Mouse (Mus musculus) CH12F3 (cell line): ENCODE results near the gene Cpt1c.
"Not testable (repeated sequence)": the region's sequence is repeated elsewhere in the genome, so short reads cannot be mapped to it uniquely, and the experiment has no call there.

Source experiments
- in situ Hi-C: fragments of 300-500 bp; cut with MboI; formaldehyde crosslinking; loops from 2 replicates; pipeline ENCODE4 v1.14.3; 2020; ENCODE audit warnings: low sequenced_read_pairs

Gene Cpt1c

DNA sequence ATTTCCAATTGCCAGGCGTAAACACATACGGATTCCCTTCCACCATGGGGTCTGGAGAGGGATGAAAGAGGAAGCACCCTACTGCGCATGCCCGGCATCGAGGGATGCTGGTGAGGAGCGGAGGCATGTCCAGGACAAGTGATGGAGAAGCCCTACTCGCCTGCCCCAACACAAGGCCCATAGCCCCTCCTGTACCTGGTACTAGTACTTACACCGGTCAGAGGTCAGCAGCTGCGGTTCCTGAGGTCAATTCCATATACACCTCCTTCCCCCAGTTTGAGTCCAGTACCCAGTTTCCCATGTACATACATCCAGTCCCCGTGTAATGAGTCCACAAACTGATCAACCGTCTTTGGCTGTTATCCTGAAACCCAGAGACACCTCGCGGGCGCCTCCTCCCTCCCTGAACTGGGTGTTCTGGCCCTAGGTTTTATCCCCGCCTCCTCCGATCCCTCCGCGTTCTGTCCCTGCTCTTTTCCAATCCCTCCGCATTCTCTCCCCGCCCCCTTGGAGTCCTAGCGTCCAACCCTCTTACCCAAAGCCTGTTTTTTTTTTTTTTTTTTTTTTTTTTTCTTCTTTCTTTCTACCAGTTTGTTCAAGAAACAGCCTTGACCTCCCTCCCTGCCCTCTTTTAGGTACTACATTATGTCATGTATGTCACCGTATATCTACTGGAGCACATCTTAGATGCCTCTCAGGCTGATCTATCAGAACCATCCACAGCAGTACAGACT is at the start of gene Cpt1c:
Gene Cpt1c (minus strand): TSS at position 469 of the 734 bp plus-strand sequence.
- in situ Hi-C loops = no loop called here

DNA sequence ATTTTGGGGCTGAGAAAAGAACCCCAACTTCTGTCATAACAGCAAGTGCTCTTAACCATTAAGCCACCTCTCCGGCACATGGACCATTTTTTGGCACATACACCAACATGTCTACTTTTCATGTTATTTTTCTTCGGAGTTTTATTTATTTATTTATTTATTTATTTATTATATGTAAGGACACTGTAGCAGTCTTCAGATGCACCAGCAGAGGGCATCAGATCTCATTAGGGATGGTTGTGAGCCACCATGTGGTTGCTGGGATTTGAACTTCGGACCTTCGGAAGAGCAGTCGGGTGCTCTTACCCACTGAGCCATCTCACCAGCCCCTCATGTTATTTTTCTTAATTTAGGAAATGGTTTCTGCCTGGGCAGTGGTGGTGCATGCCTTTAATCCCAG is 49.1 kb upstream of the Cpt1c start:
- in situ Hi-C loops = not testable (repeated sequence)

DNA sequence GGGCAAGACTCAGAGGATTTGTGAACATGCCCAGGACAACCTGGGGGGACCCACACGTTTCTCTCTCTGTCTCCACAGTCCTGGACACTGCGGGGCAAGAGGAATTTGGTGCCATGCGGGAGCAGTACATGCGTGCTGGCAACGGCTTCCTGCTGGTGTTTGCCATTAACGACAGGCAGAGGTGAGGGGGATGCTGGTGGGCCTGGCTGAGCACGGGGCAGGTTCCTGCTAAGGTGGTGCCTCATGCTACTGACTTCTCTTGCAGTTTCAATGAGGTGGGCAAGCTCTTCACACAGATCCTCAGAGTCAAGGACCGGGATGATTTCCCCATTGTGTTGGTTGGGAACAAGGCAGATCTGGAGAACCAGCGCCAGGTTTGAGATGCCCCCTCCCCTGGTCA is 45.6 kb upstream of the Cpt1c start:
- in situ Hi-C loops = no loop called here

DNA sequence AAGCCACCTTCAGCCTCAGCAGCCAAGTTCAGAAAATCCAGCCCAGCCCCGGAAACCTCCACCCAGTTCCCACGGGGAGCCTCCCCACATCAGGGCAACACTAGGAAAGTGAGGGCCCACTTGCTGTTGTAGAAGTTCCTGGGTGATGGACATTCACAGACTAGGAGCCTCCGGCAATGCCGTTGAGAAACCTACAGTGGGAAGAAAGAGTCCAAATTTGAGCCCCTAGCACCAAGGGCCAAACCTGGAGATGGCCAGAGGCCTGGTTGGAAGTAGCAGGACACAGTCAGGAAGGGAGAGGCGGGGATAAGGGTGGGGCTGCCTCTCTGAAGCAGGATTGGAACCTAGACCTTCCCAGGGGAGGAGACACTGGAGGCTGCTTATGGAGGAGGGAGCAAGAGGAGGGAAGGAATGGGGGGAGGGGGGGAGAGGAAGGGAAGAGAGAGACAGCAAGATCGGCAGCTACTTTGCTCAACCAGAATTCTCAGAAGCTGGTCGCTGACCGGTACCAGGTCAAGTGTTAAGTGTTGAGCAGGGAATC is 44.5 kb upstream of the Cpt1c start:
- in situ Hi-C loops = no loop called here

DNA sequence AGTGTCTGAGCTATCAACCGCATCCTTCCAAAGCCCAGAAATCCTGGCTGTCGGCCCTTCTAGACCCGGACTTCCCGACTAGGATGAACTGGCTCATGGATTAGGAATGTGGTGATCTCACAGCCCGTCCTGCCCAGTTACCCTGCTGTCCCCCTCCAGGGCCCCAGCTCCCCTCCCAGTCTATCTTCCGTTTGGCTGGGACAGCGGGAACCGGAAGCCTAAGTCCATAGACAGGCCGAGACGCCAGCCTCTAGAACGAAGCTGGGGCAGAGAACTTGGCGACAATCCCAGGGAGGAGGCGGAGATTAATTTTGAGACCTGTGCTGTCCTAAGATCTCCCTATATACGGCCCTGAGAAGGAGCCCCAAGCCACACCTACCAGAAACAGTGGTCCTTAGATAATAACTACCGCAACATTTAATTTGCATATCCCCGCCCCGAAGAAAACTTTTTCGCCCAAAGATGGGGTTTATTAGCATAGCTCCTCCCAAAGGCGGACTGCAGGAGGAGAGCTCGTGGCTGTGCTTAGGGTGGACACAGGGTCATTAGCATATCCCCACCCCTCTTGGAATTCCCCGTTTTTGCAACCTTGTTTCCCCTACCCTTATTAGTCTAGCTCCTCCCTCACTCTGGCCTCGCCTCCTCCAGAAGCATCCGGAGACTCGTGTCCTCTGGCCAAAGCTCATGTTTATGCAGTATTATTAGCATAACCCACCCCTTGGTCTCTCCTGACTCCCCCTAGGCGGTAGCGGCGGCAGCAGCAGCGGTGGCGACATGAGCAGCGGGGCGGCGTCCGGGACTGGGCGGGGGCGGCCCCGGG is 42.8 kb upstream of the Cpt1c start, which contains the start of gene Rras:
Gene Rras (plus strand): TSS at position 720 of the 820 bp plus-strand sequence.
- in situ Hi-C loops = no loop called here

DNA sequence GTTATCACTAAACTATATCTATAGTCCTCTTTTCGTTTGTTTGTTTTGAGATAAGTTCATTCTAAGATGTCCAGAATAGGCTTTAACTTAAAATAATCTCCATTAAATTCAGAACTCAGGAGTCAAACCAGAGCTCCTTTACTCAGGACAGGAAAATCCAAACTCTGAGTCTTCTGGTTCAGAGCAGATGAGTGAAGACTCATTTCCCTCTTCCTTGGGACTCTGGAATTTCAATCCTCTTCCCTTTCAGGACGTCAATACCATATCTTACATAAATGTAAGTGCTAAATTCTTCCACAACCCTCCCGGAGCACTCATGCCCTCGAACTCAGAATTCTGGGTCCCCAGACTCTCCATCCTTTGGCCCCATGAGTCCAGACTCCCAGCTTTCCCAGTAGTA is 42.1 kb upstream of the Cpt1c start:
- in situ Hi-C loops = no loop called here

DNA sequence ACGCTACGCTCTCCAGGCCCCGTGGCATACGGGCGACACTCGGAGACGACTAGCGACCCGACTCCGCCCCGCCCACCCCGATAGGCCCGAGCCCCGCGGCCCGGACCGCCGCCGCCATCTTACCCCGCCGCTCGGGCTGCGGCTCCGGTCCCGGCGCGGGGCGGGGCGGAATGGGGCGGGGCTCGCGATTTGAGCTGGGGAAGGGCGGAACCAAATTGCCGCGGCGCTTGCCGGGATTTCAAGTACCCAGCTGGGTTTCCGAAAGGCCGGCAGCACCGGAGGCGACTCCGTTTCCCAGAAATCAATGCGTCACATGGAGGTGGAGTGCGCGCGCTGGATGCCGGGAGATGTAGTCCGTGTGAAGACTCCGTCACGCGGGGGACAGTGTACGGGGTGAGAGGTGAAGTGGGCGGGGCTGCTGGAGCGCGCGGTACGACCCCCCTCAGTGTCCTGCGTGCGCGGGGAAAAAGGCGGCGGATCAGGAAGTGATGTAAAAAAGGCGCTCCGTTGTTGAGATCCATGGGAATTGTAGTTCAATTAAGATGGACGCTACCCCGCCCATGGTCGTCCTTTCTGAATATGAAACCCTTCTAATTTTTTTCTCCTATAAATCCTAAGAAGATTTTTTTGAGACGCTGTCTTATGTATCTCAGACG is 41.4 kb upstream of the Cpt1c start, which contains the start of gene Scaf1:
Gene Scaf1 (minus strand): TSS at position 407 of the 656 bp plus-strand sequence.
- in situ Hi-C loops = no loop called here

DNA sequence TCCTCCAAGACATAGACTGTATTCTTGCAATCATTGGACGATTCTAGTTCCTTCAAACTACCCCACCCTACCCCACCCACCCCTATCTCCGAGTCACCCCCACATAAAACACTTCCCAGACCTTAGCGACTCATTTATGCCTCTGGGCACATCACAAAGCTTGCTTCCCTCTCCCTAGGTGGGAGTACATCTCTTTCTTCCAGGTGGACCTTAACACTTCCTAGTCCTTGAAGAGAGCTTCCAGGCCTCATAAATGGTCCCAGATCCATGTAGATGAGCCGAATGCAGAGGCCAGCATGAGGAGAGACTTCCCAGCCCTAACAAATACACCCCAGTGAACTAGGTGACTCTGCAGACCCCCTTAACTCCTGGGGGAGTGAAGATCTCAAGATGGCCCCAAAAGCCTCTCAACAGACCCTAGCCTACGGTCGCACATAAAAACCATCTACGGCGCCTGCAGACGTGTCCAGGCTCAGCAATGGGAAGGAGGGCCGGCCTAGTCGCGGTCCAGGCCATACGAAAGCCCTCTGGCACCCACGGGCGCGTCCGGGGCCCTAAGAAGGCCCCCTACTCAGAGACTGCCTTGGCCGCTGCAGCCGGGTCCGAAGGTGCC is 40.8 kb upstream of the Cpt1c start:
- in situ Hi-C loops = no loop called here

DNA sequence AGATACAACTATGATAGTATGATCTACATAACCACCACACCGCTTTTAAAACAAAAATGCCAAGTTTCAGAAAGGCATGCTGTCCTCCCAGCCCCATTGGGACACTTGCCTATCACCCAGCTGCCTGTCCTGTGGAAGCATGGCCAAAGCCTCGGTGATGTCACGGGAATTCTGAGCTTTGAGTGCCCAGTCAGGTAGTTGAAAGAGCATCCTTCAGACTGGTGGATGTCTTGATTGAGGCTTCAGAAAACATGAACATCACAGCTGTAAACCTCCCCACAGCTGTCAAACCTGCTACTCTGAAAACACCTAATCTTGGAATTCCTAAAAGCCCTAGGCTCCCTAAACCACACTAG is 39.4 kb upstream of the Cpt1c start:
- in situ Hi-C loops = no loop called here

DNA sequence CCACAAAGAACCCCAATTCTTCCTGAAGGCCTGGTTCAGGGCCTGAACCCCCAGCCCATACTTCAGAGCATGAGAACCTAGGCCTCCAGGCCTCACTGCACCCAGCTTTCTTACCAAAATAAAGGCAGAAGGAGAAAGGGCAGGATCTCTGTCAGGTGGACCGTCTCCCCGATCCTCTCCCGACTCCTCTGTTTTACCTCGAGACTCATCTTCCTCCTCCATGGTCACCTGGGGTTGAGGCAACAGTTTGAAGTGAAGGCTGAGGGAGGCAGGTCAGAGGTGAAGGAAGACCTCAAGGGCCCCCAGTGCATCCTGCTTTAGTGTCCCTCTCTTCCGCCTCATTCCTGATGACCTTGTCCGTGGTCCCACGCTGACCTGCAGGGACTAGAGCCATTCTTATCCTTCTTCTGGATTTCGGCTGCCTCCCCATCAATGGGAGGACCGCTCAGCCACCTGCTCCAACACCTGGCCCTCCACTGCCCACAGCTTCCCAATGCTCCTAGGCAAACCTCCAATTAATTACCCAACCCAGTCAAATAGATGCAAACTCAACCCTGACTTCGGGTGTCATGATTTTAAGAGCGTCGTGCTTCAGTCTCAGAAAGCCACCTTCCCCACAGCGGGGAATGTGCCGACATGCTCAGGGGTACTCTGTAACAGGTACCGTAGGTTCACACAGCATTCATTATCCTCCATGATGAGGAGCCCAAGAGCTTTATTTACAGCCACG is 38.9 kb upstream of the Cpt1c start:
- in situ Hi-C loops = no loop called here

DNA sequence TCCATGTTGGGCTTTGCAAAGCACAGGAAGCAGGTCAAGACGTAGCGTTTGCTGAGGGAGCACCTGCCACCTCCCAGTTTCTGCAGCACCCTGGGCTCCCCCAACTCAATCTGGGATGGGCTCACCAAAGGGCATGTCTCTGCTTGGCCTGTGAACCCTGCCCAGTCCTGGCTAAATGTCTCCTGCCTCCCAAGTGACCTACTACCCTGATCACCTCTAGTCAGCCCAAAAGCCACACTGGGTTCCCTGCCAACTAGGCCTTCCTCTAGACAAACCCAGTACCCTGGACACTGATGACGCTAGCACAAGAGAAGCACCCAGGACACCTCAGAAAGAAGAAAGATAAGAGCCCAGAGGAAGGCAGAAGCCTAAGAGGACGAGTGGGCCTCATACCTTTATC is 38.2 kb upstream of the Cpt1c start:
- in situ Hi-C loops = no loop called here

DNA sequence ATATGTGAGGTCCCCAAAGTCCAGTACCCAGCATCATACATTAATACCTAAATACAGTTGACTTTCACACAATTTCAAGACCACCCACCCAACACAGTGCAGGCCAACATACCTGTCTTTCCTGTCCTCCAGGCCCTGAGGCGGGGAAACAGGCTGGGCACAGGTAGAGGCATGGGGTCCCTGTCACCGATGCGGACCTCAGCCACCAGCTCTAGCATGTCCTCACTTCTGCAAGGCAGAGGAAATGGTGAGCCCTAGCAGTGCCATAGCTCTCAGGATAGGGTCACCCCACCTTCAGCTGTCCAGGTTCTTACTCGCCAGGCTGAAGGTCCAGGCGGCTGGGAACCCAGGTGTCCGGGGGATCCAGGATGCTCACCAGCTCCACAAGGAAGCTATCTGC is 37.4 kb upstream of the Cpt1c start:
- in situ Hi-C loops = no loop called here

DNA sequence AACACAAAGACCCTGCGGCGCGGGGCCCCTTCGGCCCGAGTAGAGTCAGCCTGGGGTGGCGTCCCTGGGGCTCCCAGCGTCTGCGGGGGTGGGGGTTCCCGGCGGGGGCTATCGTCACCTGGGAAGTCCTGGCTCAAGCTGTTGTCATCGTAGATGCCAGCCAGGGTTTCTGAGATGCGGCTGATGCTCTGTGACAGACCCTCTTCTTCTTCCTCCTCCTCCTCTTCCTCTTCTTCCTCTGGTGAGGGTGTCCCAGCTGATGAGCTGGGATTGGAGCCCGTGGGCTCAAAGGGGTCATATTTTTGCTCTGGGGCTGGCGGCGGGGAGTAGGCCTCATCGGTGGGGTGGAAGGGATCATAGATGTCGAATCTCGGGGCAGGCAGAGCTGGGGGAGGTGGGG is 33.8 kb upstream of the Cpt1c start:
- in situ Hi-C loops = no loop called here

DNA sequence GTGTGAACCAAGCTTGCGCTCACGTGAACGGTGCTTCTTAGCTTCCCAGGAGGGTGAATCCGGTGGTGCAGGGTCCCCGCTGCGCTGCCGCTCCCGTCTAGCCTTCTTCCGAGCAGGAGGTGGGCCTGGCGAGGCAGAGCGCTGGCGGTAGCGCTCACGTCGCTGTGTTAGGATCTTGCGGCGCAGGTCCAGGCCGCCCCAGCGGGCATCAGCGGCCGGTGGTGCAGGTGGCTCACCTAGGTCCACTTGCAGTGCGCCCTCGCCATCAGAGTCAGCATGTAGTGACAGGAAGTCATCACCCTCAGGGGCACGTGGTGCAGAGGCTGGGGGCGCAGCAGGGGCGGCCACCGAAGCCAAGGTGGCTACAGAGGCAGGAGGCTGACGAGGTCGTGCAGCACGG is 33.2 kb upstream of the Cpt1c start:
- in situ Hi-C loops = no loop called here

DNA sequence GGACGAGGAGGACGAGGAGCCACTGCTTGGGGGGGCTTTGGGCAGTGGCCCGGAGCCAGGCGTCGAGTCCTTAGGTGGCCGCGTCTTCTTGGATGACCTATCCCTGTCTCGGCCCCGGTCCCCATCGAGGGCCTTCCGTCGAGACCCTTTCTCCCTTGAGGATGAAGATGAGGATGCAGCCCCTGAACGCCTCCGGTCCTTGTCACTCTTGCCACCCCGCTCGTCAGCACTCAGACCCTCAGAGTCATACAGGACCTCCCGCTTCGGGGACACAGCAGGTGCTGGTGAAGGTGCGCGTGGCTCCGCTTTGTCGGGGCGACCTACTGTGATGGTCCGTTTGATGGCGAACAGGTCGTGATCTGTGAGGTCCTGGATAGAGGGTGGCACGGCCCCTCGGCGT is 32.5 kb upstream of the Cpt1c start:
- in situ Hi-C loops = no loop called here

DNA sequence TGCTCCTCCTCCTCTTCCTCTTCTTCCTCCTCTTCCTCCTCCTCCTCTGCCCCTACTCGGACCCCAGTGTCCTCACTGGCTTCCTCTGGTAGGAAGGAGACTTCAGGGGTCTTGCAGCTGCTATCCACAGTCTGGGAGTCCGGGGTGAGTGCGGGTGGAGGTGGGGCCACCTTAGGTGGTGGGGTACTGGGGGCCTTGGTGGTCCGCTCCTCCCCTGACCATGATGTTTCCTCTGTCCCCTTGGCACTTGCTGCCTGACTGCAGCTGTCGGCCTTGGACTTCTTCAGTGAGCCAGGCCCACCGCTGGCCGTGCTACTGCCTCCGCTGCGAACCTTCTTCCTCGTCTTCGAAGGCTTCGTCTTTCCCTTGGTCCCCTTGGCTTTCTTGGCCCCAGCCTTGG is 31.9 kb upstream of the Cpt1c start:
- in situ Hi-C loops = no loop called here

DNA sequence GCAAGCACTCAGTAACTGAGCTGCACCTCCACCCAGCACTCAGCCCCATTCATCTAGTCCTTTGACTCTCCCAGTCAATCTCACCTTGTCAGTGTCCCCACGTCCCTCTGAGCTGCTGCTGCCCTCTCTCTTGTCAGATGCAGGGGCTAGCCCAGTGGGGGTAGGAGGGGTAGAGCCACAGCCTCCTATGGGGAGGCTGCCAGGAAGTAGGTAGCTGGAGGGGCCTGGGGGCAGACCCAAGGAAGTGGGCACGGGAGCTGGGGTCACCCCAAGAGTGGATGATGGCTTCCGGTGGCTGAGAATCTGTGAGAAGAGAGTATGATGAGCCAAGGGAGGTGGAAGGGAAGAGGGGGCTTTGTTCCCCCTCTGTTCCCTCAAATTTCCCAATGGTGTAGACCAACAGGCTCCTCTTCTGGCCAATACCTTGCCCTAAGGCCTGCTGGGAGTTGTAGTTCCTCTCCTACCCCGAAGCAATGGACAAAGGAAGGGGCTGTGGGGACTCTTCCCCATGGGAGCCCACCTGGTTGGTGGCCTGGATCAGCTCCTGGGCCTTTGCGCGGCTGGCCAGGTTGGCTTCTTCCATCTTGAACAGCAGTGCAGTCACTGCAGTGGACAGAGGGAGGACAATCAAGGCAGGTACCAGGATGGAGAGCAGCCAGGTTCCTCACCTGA is 30.8 kb upstream of the Cpt1c start:
- in situ Hi-C loops = no loop called here

DNA sequence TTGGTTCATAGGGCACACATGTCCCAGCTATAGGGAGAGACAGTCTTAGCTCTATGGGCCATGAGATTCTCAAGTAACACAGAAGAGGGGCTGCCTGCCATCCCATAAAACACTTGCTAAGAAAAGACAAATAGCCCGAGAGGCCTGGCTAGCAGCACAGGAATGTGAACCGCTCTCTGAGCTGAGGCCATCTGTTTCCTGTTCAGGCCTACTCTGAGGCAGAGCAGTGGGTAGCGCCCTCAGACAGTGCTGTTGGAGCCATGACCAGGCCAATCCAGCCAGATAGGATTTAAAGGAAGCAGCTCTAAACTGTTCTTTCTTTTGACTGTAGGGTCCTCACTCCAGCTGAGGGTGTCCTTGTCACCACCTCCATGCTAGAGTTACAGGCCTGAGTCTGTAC is 29.9 kb upstream of the Cpt1c start:
- in situ Hi-C loops = no loop called here

DNA sequence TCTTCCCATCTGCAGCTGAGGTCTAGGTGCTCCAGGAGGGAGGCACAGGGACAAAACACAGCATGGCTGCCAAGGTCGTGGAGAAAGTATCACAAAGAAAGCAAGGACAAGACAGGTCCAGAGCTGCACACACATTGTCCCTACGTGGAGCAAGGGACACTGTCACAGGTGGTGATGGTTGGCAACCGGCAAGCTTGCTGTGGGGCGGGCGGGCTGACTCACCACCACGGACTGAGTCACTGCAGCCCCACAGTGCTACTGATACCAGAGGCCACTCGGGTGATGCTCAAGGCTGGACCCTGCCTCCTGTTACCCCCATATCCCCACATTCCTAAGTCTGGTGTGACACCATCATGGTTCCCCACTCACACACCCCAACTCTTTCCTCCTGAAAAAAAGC is 27.8 kb upstream of the Cpt1c start:
- in situ Hi-C loops = no loop called here

DNA sequence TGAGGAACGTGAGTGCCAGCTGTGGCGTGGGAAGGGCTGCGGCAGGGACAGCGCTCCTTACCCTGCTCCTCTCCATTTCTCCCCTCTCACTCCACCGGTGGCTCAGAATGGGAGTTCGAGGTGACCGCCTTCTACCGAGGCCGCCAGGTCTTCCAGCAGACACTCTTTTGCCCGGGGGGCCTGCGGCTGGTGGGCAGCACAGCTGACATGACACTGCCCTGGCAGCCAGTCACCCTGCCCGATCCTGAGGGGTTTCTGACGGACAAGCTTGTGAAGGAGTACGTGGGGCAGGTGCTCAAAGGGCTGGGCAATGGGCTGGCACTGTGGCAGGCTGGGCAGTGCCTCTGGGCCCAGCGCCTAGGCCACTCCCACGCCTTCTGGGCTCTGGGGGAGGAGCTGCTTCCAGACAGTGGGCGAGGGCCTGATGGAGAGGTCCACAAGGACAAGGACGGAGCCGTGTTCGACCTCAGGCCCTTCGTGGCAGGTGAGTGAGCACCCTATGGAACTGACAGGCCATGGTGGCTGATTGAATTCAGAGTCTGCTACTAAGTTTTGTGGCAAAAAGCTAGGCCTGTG is 26.0 kb upstream of the Cpt1c start:
- in situ Hi-C loops = no loop called here
